Mouse (Mus musculus) frontal cortex, postnatal 36 days (tissue): ENCODE results near the gene Ahdc1.
"Not testable (repeated sequence)": the region's sequence is repeated elsewhere in the genome, so short reads cannot be mapped to it uniquely, and the experiment has no call there.

Source experiments
- DNase-seq, 2 experiments: peaks; one replicate each; pipeline ENCODE4 v3.0.0; 2022; ENCODE audit warnings: low spot score in 2 of 2

The Ahdc1 gene

GRCm38 (mm10) chr4:133096671-133097070, 85.6 kb downstream of the Ahdc1 start:
- not testable (repeated sequence) for DNase-seq

GRCm38 (mm10) chr4:133101751-133102150, 90.7 kb downstream of the Ahdc1 start:
- no peak for DNase-seq

- no peak for DNase-seq
Observed at GRCm38 (mm10) chr4:133103525-133104193, 92.6 kb downstream of the Ahdc1 start.

- DNase-seq: no peak
Observed at GRCm38 (mm10) chr4:133104194-133104569, 93.1 kb downstream of the Ahdc1 start.

- no peak for DNase-seq
Observed at GRCm38 (mm10) chr4:133106691-133107090, 95.6 kb downstream of the Ahdc1 start.

GRCm38 (mm10) chr4:133107788-133108281, 96.8 kb downstream of the Ahdc1 start:
- no peak for DNase-seq

GRCm38 (mm10) chr4:133108481-133109334, 97.6 kb downstream of the Ahdc1 start:
- DNase-seq: no peak

- DNase-seq: no peak
Observed at GRCm38 (mm10) chr4:133109335-133109801, 98.3 kb downstream of the Ahdc1 start.

GRCm38 (mm10) chr4:133112175-133112838, 101.2 kb downstream of the Ahdc1 start:
- no peak for DNase-seq

- no peak for DNase-seq
Observed at GRCm38 (mm10) chr4:133113351-133113882, 102.4 kb downstream of the Ahdc1 start.

- DNase-seq: no peak
Observed at GRCm38 (mm10) chr4:133114762-133115161, 103.7 kb downstream of the Ahdc1 start.

GRCm38 (mm10) chr4:133115721-133116429, 104.8 kb downstream of the Ahdc1 start:
- no peak for DNase-seq

GRCm38 (mm10) chr4:133116756-133117470, 105.9 kb downstream of the Ahdc1 start:
- DNase-seq: no peak

GRCm38 (mm10) chr4:133117556-133118411, 106.7 kb downstream of the Ahdc1 start:
- DNase-seq: no peak

GRCm38 (mm10) chr4:133118775-133119375, 107.8 kb downstream of the Ahdc1 start:
- DNase-seq: no peak

GRCm38 (mm10) chr4:133119579-133119978, 108.5 kb downstream of the Ahdc1 start:
- no peak for DNase-seq

- no peak for DNase-seq
Observed at GRCm38 (mm10) chr4:133120833-133121321, 109.8 kb downstream of the Ahdc1 start.

GRCm38 (mm10) chr4:133121416-133121815, 110.4 kb downstream of the Ahdc1 start:
- DNase-seq: no peak
